8 mouse cellular contexts compared by ENCODE assay signal in the genomic region with DNA sequence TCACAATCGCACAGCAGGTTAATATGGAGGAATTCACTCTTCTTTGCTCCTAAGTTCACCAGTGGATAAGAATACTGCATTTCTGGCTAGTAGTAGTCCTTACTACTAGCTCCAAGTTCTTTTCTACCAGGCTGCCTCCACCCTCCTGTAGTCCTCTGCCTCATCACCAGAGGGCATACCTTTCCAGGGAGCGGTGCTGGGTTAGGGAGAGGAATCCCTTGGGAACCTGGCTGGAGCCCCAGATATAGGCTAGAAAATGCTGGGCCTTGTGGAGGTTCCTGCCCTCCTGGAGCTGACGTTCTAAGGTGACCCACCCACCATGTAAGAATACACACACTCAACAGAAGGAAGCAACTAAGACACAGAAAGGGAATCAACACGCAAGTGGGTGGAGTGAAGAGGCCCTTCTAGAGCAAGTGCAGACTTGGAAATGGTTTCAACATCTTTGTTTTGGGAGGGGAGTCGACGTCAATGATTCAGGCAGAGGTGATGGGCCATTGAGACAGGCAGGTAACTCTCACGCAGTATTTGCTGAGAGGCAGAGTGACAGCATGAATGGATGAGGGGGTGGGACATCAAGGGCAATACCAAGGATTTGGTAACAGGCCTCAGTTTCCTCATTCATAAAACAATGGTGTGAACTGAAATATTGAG. TPM values are rescaled to one million over a fixed set of nuclear protein-coding genes. Genes with fewer than 3 reads are reported as not detected.
DNase-seq lines count a peak whose midpoint lies in the region; TF ChIP-seq lines count a peak whose summit lies in the region.
"Had no signal": no experiment of that assay in that cellular context is flagged by ENCODE, and none has a peak within 500 bp of the region (broad histone marks: within the 10 kb centered on the region; RNA-seq: fewer than 3 reads in every experiment).

No protein-coding gene starts in this region.

- no peak overlapping the region for H3K4me3 ChIP-seq in left cerebral cortex, adult 2 months
- H3K4me3 ChIP-seq: embryonic facial prominence, embryonic 13.5 days had no signal

- peak in 1 of 2 experiments; percentile 63 for DNase-seq in left cerebral cortex, adult 2 months (ENCODE audit: extremely low spot score in 1 of 2, low spot score in 2 of 2)
- DNase-seq in left cerebral cortex, postnatal 4 days = no peak
- DNase-seq in adipocyte (ENCODE audit: low spot score) = peak; percentile 70
- peak; percentile 61 to 65 for DNase-seq in heart, adult 9 months (ENCODE audit: low spot score in 2 of 2)
- peak; percentile 66 to 81 for DNase-seq in lung, postnatal 4 days
- DNase-seq in T-cell, adult 2 months (ENCODE audit: low spot score) = no peak
- no peak for DNase-seq in left cerebral cortex, adult 9 months (ENCODE audit: low spot score in 2 of 2)

- TF ChIP-seq CTCF in left cerebral cortex, adult 2 months (IDR thresholded peaks at IDR 0.05) = peak; percentile 79

- intact Hi-C loops in left cerebral cortex, adult 2 months (cut with DNase I) = loop anchor here (1.0 kb wide), 1 partner anchor 42 kb away; no protein-coding TSS in a partner anchor
- intact Hi-C loops in left cerebral cortex, postnatal 4 days (cut with DNase I) = no loop called here

- H3K27ac ChIP-seq in left cerebral cortex, adult 2 months = no peak overlapping the region
- H3K27ac ChIP-seq: embryonic facial prominence, embryonic 13.5 days had no signal

RNA-seq across cellular contexts. Expression of gene Bicd2, which starts 2.4 kb away (rescaled TPM):
- 10 to 100 TPM; 53.9 to 54.6 TPM for total RNA-seq in left cerebral cortex, adult 2 months (2021)
- total RNA-seq in left cerebral cortex, postnatal 4 days (2021) = 10 to 100 TPM; 56.6 to 57.2 TPM

RNA-seq across cellular contexts. Expression of gene Fgd3, which starts 18.9 kb away (rescaled TPM):
- 1 to 10 TPM; 6.7 to 7.1 TPM for total RNA-seq in left cerebral cortex, adult 2 months (2021)
- total RNA-seq in left cerebral cortex, postnatal 4 days (2021) = 10 to 100 TPM; 19.8 to 27.2 TPM

Comparison
In these comparisons a context has a peak if more than half of its experiments do, and no peak if none do; other contexts are left out.
1. DNase-seq: peak in adipocyte (single experiment), heart, adult 9 months (2 of 2) and lung, postnatal 4 days (2 of 2); none in left cerebral cortex, postnatal 4 days (single experiment), T-cell, adult 2 months (single experiment) and left cerebral cortex, adult 9 months (0 of 2).